Mouse (Mus musculus) megakaryocyte, embryonic 14.5 days (primary cell): ENCODE measurements at regions not wholly inside any gene's neighbourhood (a gene's known extent, or its start where the extent isn't known, plus 50 kb on each side); places are given as distances from the start of the nearest gene placed in this dataset.

Source experiments
- H3K27me3 ChIP-seq: replicated peaks from 2 replicates; pipeline ENCODE3; 2012; ENCODE audit warnings: inconsistent platforms
- H3K36me3 ChIP-seq: replicated peaks from 2 replicates; pipeline ENCODE3; 2012; ENCODE audit warnings: low read length, inconsistent platforms, mixed read lengths
- H3K4me1 ChIP-seq: 2 replicates; pipeline ENCODE4 v1.6.1; 2012; ENCODE audit warnings: inconsistent platforms
- H3K4me3 ChIP-seq: replicated peaks from 2 replicates; pipeline ENCODE3; 2012; ENCODE audit warnings: moderate library complexity, mild to moderate bottlenecking, inconsistent platforms
- H3K9me3 ChIP-seq: 2 replicates; pipeline ENCODE4 v1.6.1; 2012; ENCODE audit warnings: inconsistent platforms
- FLI1 ChIP-seq: IDR thresholded peaks from 2 replicates; pipeline ENCODE4 v1.6.1; 2012; ENCODE audit warnings: low read length, inconsistent platforms, mixed read lengths
- GATA1 ChIP-seq: IDR thresholded peaks from 3 replicates; pipeline ENCODE4 v1.6.1; 2012; ENCODE audit warnings: mixed read lengths, low read length, inconsistent platforms, borderline replicate concordance

GRCm38 (mm10) chr13:53996867-53997266, 58.6 kb downstream of the Drd1 start:
- no peaks in the 10 kb centered on the region for H3K4me1 ChIP-seq
- no peaks in the 10 kb centered on the region for H3K36me3 ChIP-seq
- TF ChIP-seq GATA1: no peak
- no peaks in the 10 kb centered on the region for H3K9me3 ChIP-seq
- H3K27me3 ChIP-seq: no peaks in the 10 kb centered on the region
- H3K4me3 ChIP-seq: no peak overlapping the region

GRCm38 (mm10) chr13:53992863-53993451, 62.5 kb downstream of the Drd1 start:
- Histone ChIP-seq H3K9me3 (no peaks in the 10 kb centered on the region), H3K36me3 (no peaks in the 10 kb centered on the region), H3K4me3 (no peak overlapping the region), H3K4me1 (no peaks in the 10 kb centered on the region), H3K27me3 (no peaks in the 10 kb centered on the region)
- TF ChIP-seq GATA1: no peak
- no peak for TF ChIP-seq FLI1

GRCm38 (mm10) chr13:53979226-53979625, 76.3 kb downstream of the Drd1 start:
- Histone ChIP-seq H3K4me1 (no peaks in the 10 kb centered on the region), H3K27me3 (no peaks in the 10 kb centered on the region)

GRCm38 (mm10) chr13:53969421-53969820, 86.1 kb downstream of the Drd1 start:
- no peaks in the 10 kb centered on the region for H3K36me3 ChIP-seq
- H3K27me3 ChIP-seq: no peaks in the 10 kb centered on the region
- H3K4me3 ChIP-seq: no peak overlapping the region
- H3K9me3 ChIP-seq: peaks cover 47% of the 10 kb centered on the region
- no peaks in the 10 kb centered on the region for H3K4me1 ChIP-seq
- TF ChIP-seq GATA1: no peak

More at GRCm38 (mm10) chr13:53979226-53979625, 76.3 kb downstream of the Drd1 start:
- no peak for TF ChIP-seq FLI1
- no peak for TF ChIP-seq GATA1
- Histone ChIP-seq H3K9me3 (no peaks in the 10 kb centered on the region), H3K36me3 (no peaks in the 10 kb centered on the region), H3K4me3 (no peak overlapping the region)

- TF ChIP-seq GATA1 (no peak), FLI1 (no peak)
- Histone ChIP-seq H3K4me1 (no peaks in the 10 kb centered on the region), H3K9me3 (no peaks in the 10 kb centered on the region; the same call in none of the 2 replicates), H3K36me3 (no peaks in the 10 kb centered on the region), H3K27me3 (no peaks in the 10 kb centered on the region), H3K4me3 (no peak overlapping the region)
These were observed 99.3 kb downstream of the Drd1 start for GRCm38 (mm10) chr13:53956167-53956566.

- H3K9me3 ChIP-seq: peaks cover 2% of the 10 kb centered on the region
- TF ChIP-seq GATA1 (no peak), FLI1 (no peak)
- H3K4me3 ChIP-seq: no peak overlapping the region
- no peaks in the 10 kb centered on the region for H3K36me3 ChIP-seq
- H3K4me1 ChIP-seq: no peaks in the 10 kb centered on the region
- H3K27me3 ChIP-seq: no peaks in the 10 kb centered on the region
These were observed 107.4 kb downstream of the Drd1 start for GRCm38 (mm10) chr13:53948056-53948455.

- no peaks in the 10 kb centered on the region for H3K36me3 ChIP-seq
- no peaks in the 10 kb centered on the region for H3K4me1 ChIP-seq
- no peak overlapping the region for H3K4me3 ChIP-seq
- no peak for TF ChIP-seq FLI1
- TF ChIP-seq GATA1: no peak
- peaks cover 7% of the 10 kb centered on the region; the same call in 1 of the 2 replicates for H3K9me3 ChIP-seq
- H3K27me3 ChIP-seq: no peaks in the 10 kb centered on the region
These were observed 109.8 kb downstream of the Drd1 start for GRCm38 (mm10) chr13:53945681-53946080.

GRCm38 (mm10) chr13:53941005-53941747, 114.3 kb downstream of the Drd1 start:
- TF ChIP-seq FLI1: no peak
- no peak for TF ChIP-seq GATA1
- no peaks in the 10 kb centered on the region for H3K36me3 ChIP-seq
- no peak overlapping the region for H3K4me3 ChIP-seq
- H3K4me1 ChIP-seq: no peaks in the 10 kb centered on the region
- H3K9me3 ChIP-seq: peaks cover 8% of the 10 kb centered on the region; the same call in 1 of the 2 replicates
- H3K27me3 ChIP-seq: no peaks in the 10 kb centered on the region

- TF ChIP-seq GATA1: no peak
- no peak for TF ChIP-seq FLI1
- H3K9me3 ChIP-seq: peaks cover 14% of the 10 kb centered on the region; the same call in 1 of the 2 replicates
- H3K36me3 ChIP-seq: no peaks in the 10 kb centered on the region
- H3K27me3 ChIP-seq: no peaks in the 10 kb centered on the region
- no peak overlapping the region for H3K4me3 ChIP-seq
- no peaks in the 10 kb centered on the region for H3K4me1 ChIP-seq
These were observed 120.3 kb downstream of the Drd1 start for GRCm38 (mm10) chr13:53935174-53935699.

GRCm38 (mm10) chr13:53934457-53934856, 121.0 kb downstream of the Drd1 start:
- no peaks in the 10 kb centered on the region for H3K4me1 ChIP-seq
- H3K4me3 ChIP-seq: no peak overlapping the region
- no peak for TF ChIP-seq GATA1
- no peak for TF ChIP-seq FLI1
- no peaks in the 10 kb centered on the region for H3K27me3 ChIP-seq
- H3K36me3 ChIP-seq: no peaks in the 10 kb centered on the region
- peaks cover 14% of the 10 kb centered on the region; the same call in 1 of the 2 replicates for H3K9me3 ChIP-seq
